Mouse (Mus musculus): ENCODE measurements around the gene Lhfpl4. TPM values are rescaled to one million over a fixed set of nuclear protein-coding genes. Genes with fewer than 3 reads are reported as not detected.

Gene Lhfpl4
- polyA plus RNA-seq, 1 experiment from 2014 or later, result 0.80 TPM

- H3K4me3 ChIP-seq (ENCODE audit: low read depth, low read length), result no peak overlapping the region
- H3K27ac ChIP-seq (ENCODE audit: low read depth), result no peak overlapping the region
- H3K4me1 ChIP-seq (ENCODE audit: insufficient read depth), result no peaks in the 10 kb centered on the region
- no peak for TF ChIP-seq CTCF (IDR thresholded peaks at IDR 0.05; ENCODE audit: low read depth)
- DNase-seq (no peak), ATAC-seq (ENCODE audit: insufficient read depth) (no peak)
- WGBS, result 74% methylated on average over 2 of the region's 2 CpGs
- H3K9me3 ChIP-seq (ENCODE audit: low read depth, low read length), result no peaks in the 10 kb centered on the region
- no peak overlapping the region for H3K4me2 ChIP-seq
- H3K36me3 ChIP-seq (ENCODE audit: insufficient read depth), result no peaks in the 10 kb centered on the region
- no peaks in the 10 kb centered on the region for H3K27me3 ChIP-seq (ENCODE audit: insufficient read depth, low read length)
- no peak overlapping the region for H3K9ac ChIP-seq
These were observed 21.1 kb upstream of the Lhfpl4 start for GRCm38 (mm10) chr6:113216280-113216679.

- Histone ChIP-seq H3K36me3 (ENCODE audit: insufficient read depth) (no peaks in the 10 kb centered on the region), H3K4me2 (peak overlapping the region; percentile 71), H3K4me1 (ENCODE audit: insufficient read depth) (no peaks in the 10 kb centered on the region), H3K27ac (ENCODE audit: low read depth) (no peak overlapping the region), H3K9me3 (ENCODE audit: low read depth, low read length) (no peaks in the 10 kb centered on the region), H3K27me3 (ENCODE audit: insufficient read depth, low read length) (peaks cover 34% of the 10 kb centered on the region), H3K4me3 (ENCODE audit: low read depth, low read length) (peak overlapping the region; percentile 44), H3K9ac (no peak overlapping the region)
- no peak for TF ChIP-seq CTCF (IDR thresholded peaks at IDR 0.05; ENCODE audit: low read depth)
- DNase-seq (no peak), ATAC-seq (ENCODE audit: insufficient read depth) (no peak)
- WGBS, result 14% methylated on average over 9 of the region's 9 CpGs
These were observed 410 bp upstream of the Lhfpl4 start for GRCm38 (mm10) chr6:113195596-113195992.

- H3K36me3 ChIP-seq (ENCODE audit: insufficient read depth), result no peaks in the 10 kb centered on the region
- ATAC-seq (ENCODE audit: insufficient read depth), result 0 out of 2 replicates have a peak, but pooled peaks have one; percentile 6
- H3K27me3 ChIP-seq (ENCODE audit: insufficient read depth, low read length), result peaks cover 34% of the 10 kb centered on the region
- no peak for DNase-seq
- TF ChIP-seq CTCF (IDR thresholded peaks at IDR 0.05; ENCODE audit: low read depth), result no peak
- WGBS, result 5% methylated on average over 5 of the region's 5 CpGs
- H3K9ac ChIP-seq, result no peak overlapping the region
- no peak overlapping the region for H3K27ac ChIP-seq (ENCODE audit: low read depth)
- H3K9me3 ChIP-seq (ENCODE audit: low read depth, low read length), result no peaks in the 10 kb centered on the region
- no peaks in the 10 kb centered on the region for H3K4me1 ChIP-seq (ENCODE audit: insufficient read depth)
- H3K4me2 ChIP-seq, result peak overlapping the region; percentile 71
- peak overlapping the region; percentile 44 for H3K4me3 ChIP-seq (ENCODE audit: low read depth, low read length)
These were observed 705 bp downstream of the Lhfpl4 start for GRCm38 (mm10) chr6:113194517-113194840.

GRCm38 (mm10) chr6:113193765-113194460 is 1.3 kb downstream of the Lhfpl4 start:
- Histone ChIP-seq H3K4me1 (ENCODE audit: insufficient read depth) (no peaks in the 10 kb centered on the region), H3K9me3 (ENCODE audit: low read depth, low read length) (no peaks in the 10 kb centered on the region), H3K27me3 (ENCODE audit: insufficient read depth, low read length) (peaks cover 34% of the 10 kb centered on the region), H3K9ac (no peak overlapping the region), H3K36me3 (ENCODE audit: insufficient read depth) (no peaks in the 10 kb centered on the region), H3K4me2 (peak overlapping the region; percentile 71), H3K4me3 (ENCODE audit: low read depth, low read length) (peak overlapping the region; percentile 11; the same call in 1 of the 2 replicates), H3K27ac (ENCODE audit: low read depth) (no peak overlapping the region)
- 3% methylated on average over 46 of the region's 46 CpGs for WGBS
- ATAC-seq (ENCODE audit: insufficient read depth) (0 out of 2 replicates have a peak, but pooled peaks have one; percentile 38), DNase-seq (peak; percentile 80)
- TF ChIP-seq CTCF (IDR thresholded peaks at IDR 0.05; ENCODE audit: low read depth), result no peak

GRCm38 (mm10) chr6:113184866-113185525 is 10.2 kb downstream of the Lhfpl4 start:
- H3K36me3 ChIP-seq (ENCODE audit: insufficient read depth), result no peaks in the 10 kb centered on the region

GRCm38 (mm10) chr6:113184163-113184562 is 11.0 kb downstream of the Lhfpl4 start:
- H3K4me2 ChIP-seq, result no peak overlapping the region
- H3K9ac ChIP-seq, result no peak overlapping the region
- peak; percentile 57 for DNase-seq
- H3K9me3 ChIP-seq (ENCODE audit: low read depth, low read length), result no peaks in the 10 kb centered on the region
- H3K27me3 ChIP-seq (ENCODE audit: insufficient read depth, low read length), result no peaks in the 10 kb centered on the region
- H3K27ac ChIP-seq (ENCODE audit: low read depth), result no peak overlapping the region
- H3K4me1 ChIP-seq (ENCODE audit: insufficient read depth), result no peaks in the 10 kb centered on the region
- H3K4me3 ChIP-seq (ENCODE audit: low read depth, low read length), result no peak overlapping the region
- no peak for TF ChIP-seq CTCF (IDR thresholded peaks at IDR 0.05; ENCODE audit: low read depth)
- no peak for ATAC-seq (ENCODE audit: insufficient read depth)
- no peaks in the 10 kb centered on the region for H3K36me3 ChIP-seq (ENCODE audit: insufficient read depth)
- WGBS, result 31% methylated on average over 9 of the region's 9 CpGs

More at GRCm38 (mm10) chr6:113184866-113185525, 10.2 kb downstream of the Lhfpl4 start:
- Histone ChIP-seq H3K9ac (no peak overlapping the region), H3K4me1 (ENCODE audit: insufficient read depth) (no peaks in the 10 kb centered on the region), H3K4me3 (ENCODE audit: low read depth, low read length) (no peak overlapping the region), H3K27me3 (ENCODE audit: insufficient read depth, low read length) (no peaks in the 10 kb centered on the region), H3K9me3 (ENCODE audit: low read depth, low read length) (no peaks in the 10 kb centered on the region), H3K27ac (ENCODE audit: low read depth) (no peak overlapping the region), H3K4me2 (no peak overlapping the region)
- TF ChIP-seq CTCF (IDR thresholded peaks at IDR 0.05; ENCODE audit: low read depth), result no peak
- no peak for DNase-seq
- WGBS, result 67% methylated on average over 21 of the region's 21 CpGs
- ATAC-seq (ENCODE audit: insufficient read depth), result no peak

- Histone ChIP-seq H3K36me3 (ENCODE audit: insufficient read depth) (no peaks in the 10 kb centered on the region), H3K4me3 (ENCODE audit: low read depth, low read length) (no peak overlapping the region), H3K27me3 (ENCODE audit: insufficient read depth, low read length) (no peaks in the 10 kb centered on the region), H3K9ac (no peak overlapping the region), H3K4me1 (ENCODE audit: insufficient read depth) (no peaks in the 10 kb centered on the region), H3K9me3 (ENCODE audit: low read depth, low read length) (no peaks in the 10 kb centered on the region), H3K27ac (ENCODE audit: low read depth) (no peak overlapping the region), H3K4me2 (no peak overlapping the region)
- ATAC-seq (ENCODE audit: insufficient read depth) (no peak), DNase-seq (no peak)
- 49% methylated on average over 4 of the region's 4 CpGs for WGBS
- no peak for TF ChIP-seq CTCF (IDR thresholded peaks at IDR 0.05; ENCODE audit: low read depth)
These were observed 15.9 kb downstream of the Lhfpl4 start for GRCm38 (mm10) chr6:113179195-113179733.

Data from lung, embryonic 14.5 days (tissue).